Mouse (Mus musculus) CD4-positive, CD25-positive, alpha-beta regulatory T cell, adult 4 months (primary cell): Measurements from ENCODE around the gene Eri2. TPM values are rescaled to one million over a fixed set of nuclear protein-coding genes. Genes with fewer than 3 reads are reported as not detected.
"Not testable (repeated sequence)": the region's sequence is repeated elsewhere in the genome, so short reads cannot be mapped to it uniquely, and the experiment has no call there.

ENCODE experiments used
- ATAC-seq: one replicate; pipeline ENCODE4 v1.8.0; 2017
- polyA plus RNA-seq, 2 experiments: library from polyadenylated mRNA; unstranded; fragments of 100-300 nt; shearing (Covaris generic); gene quantifications; one replicate each; pipeline ENCODE4 v1.2.1; 2017

The Eri2 gene
- polyA plus RNA-seq, 2 experiments from 2014 or later: 10.5 to 10.9 TPM

GRCm38 (mm10) chr7:119739798-119740468 lies 53.9 kb downstream of the Eri2 start:
- ATAC-seq: not testable (repeated sequence)

GRCm38 (mm10) chr7:119738877-119739276 lies 55.0 kb downstream of the Eri2 start:
- no peak for ATAC-seq

GRCm38 (mm10) chr7:119731262-119731661 lies 62.6 kb downstream of the Eri2 start:
- ATAC-seq: not testable (repeated sequence)

- ATAC-seq: no peak
Measured at GRCm38 (mm10) chr7:119727621-119728020, 66.2 kb downstream of the Eri2 start.

DNA sequence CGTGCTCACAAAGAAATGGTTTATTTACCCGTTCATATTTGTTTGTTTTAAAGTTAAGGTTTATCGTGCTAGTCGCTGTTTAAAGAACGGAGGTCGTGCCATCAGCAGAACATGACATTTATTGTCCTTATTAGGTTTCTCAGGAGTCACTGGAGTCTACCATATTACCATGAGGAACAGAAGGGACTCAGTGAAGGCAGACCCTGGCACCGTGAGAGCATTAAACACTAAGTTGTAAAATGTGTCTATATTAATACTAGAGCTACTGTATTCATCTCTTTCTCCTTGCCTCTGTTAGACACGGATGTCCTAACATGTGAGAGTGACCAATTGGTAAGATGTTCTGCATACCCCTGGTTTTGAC lies 72.9 kb downstream of the Eri2 start:
- peak; percentile 35 for ATAC-seq

GRCm38 (mm10) chr7:119720253-119720946 lies 73.5 kb downstream of the Eri2 start, which contains the start of gene Thumpd1:
Gene Thumpd1 (minus strand): TSS chr7:119720798.
- peak; percentile 92 for ATAC-seq

Other genes starting within 250 kb of the Eri2 start
- under 1 TPM in 1 of 2 experiments, not detected in 1; 0.04 TPM for gene Acsm2, start 239.7 kb downstream of the Eri2 start, polyA plus RNA-seq
- not detected for gene Acsm1, start 187.0 kb downstream of the Eri2 start, polyA plus RNA-seq
- not detected for gene Acsm4, start 104.0 kb downstream of the Eri2 start, polyA plus RNA-seq
- gene Thumpd1, start 73.3 kb downstream of the Eri2 start, polyA plus RNA-seq: 10 to 100 TPM; 48.8 to 55.2 TPM
- under 1 TPM in 1 of 2 experiments, not detected in 1; 0.09 TPM for gene Acsm3, start 33.1 kb downstream of the Eri2 start, polyA plus RNA-seq
- gene Rexo5, start 52 bp downstream of the Eri2 start, polyA plus RNA-seq: 10 to 100 TPM; 46.4 to 47.2 TPM
- gene Lyrm1, start 101.8 kb upstream of the Eri2 start, polyA plus RNA-seq: 10 to 100 TPM; 17.3 to 25.6 TPM
- 10 to 100 TPM in 1 of 2 experiments, 1 to 10 TPM in 1; 7.0 to 13.8 TPM for gene Dcun1d3, start 102.2 kb upstream of the Eri2 start, polyA plus RNA-seq